Mouse (Mus musculus): ENCODE measurements around the gene Tbx3.

Tbx3 gene

DNA sequence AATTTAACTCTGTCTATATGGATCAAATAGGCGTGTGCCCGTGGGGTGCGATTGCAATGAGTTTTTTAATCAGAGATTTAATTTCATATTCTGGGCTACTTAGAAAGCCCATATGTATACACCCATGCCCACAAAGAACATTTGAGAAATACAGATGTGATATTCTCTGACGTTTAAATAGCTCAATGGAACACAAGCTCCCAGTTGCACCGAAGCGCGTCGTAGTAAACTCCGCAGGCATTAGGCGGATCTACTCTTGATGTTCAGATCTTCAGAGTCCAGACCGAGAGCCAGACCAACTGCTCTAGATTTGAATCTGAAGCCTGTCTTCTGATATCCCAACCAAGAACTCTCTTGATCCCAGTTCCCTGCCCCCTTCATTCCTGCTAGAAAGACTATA, 9.0 kb upstream of the Tbx3 start:
- DNase-seq (ENCODE audit: low read depth), result no peak

DNA sequence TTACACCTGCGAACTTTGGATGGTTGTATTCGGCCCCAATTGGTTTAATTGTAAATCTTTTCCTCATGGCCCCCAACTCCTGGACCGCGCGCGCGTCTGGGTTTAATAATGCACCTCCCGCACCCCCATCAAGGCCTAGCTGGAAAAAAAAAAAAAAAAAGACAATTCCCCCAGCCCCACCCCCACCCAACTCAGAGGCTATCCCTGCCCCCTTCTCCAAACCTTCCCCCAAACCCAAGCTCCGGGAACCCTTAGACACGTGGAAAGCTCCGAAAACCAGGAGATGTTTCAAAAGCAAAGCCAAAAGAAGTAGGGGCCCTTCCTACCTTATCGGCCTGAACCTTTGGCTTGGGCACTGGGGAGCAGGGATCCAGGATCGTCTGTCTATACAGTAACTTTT, 8.1 kb upstream of the Tbx3 start:
- DNase-seq (ENCODE audit: low read depth), result no peak

DNA sequence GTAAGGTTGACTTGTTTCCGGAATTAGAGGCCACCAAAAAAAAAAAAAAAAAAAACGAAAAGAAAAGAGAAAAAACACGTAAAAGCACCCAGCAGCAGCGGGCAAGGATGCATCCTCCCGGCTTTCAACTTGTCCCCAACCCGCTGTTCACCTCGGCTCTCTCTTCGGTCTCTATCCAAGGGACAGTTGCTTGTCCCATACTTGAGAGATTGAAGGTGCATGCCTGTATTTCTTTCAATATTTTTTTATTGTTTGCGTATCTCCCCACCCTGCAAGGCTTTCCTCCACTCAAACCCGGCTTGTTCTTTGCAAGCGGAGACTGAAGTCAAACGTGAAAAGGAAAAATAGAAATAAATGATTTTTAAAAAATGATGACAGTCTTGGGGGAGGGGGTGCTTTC, 7.7 kb upstream of the Tbx3 start:
- DNase-seq (ENCODE audit: low read depth), result no peak

DNA sequence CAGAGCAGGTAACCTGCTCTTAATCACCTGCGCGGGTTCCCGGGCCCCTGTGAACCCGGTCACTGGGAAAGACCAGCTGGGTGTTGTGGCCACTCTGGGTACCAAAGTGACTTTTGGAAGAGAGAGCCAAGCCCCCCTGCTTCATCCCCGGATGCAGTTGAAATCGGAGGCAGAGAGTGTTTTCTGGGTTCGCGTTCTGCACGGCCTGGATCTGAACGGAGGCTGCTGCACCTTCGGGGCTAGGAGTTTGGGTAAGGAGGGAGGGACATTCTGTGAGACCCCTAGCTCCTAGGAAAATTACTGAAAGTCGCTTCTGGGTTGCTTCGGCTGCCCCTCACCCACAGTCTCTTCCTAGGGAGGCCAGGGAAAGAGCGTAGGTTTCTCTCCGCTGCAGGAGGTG, 7.2 kb upstream of the Tbx3 start:
- no peak for DNase-seq (ENCODE audit: low read depth)

DNA sequence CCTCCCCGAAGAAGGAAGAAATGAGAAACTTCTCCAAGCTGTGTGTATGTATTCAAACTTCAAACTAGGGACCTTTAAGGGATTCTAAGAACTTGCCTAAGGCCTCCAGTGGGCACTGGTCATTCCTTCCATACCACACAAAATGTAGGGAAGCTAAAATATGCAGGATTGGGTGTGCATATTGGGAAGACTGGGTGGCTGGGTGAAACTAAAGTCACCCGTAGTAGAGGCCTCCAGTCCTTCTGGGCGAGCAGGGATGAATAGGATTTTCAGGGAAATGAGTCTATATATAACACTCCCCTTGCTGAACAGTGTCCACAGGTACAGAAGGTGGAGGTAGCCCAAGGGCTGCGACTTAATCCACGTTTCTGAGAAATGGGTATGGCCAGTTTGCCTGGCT, 6.7 kb upstream of the Tbx3 start:
- DNase-seq (ENCODE audit: low read depth), result no peak

DNA sequence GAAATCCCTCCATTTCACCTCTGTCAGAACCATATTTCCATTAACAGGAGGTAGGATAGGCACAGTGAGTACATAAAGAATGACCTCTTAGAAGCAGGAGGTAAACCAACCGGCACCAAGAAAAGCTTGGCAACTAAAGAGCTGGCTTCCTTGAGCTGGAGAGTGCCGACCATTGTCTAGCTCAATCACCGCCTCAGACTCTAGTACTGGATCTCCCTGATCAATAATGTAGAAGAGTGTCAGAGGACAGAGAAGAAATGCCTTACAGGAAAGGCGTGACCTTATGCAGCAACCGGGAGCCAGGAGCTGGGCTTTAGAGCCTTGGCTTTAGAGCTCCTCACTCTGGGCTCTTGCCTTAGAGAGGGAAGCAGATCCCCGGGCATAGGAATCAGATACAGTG, 4.7 kb upstream of the Tbx3 start:
- no peak for DNase-seq (ENCODE audit: low read depth)

DNA sequence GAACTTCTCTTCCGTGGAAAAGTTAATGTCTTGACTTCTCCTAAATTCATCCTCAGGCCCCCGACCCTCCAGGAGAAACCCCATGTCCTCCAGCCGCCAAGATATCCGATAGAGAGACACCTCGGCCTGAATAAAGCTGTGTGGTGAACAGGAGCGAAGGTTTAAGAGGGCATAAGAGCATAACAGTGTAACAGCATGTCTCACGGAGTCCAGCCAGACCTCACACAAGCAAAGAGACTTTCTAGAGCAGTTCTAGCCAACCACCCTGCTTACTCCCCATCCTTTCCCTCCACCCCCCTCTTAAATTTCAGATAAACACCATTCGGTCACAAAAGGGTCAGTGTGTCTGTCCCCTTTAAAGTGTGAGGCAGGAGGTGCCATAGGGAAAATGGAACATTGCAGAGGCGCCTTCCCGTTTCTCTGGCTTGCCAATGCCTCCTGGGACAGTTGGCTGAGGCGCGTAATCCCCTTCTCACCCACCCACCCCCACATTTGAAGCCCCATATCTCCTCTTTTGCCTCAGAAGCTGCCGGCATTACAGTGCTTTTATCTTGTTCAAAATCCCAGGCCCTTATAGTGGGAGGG, 3.0 kb upstream of the Tbx3 start:
- no peak for DNase-seq (ENCODE audit: low read depth)

DNA sequence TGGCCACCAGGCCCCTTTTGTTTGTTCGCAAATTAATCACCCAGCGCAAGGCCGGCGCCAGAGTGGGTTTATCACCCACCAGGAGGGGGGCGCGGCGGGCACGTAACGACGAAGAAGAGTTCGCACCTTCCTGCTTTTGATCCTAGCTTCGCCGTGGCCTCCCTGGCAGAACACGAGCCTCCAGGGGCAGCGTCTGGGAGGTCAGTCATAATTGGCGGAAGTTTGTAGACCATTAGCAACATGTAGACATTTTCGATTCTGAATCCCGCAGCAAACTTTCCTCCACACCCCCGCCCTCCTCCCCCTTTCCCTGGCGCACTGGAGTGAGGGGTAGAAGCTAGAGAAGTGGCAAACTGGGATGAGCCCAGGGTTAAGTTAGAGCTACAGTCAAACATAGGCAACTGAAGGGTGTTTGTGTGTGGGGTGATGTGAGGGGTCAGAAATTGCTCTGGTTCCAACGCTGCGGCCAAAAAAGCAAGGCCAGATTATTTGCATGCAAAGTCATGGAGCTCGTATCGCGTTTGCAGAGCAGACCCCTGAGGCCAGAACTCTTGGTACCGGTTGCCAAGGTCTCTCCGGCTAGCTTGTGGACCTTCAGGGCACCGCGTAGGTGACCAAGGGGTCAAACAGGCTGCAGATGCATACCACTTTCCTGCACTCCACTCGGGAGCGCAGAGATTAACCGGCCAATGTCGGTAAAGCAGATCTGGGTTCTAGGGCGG, 2.1 kb upstream of the Tbx3 start:
- no peak for DNase-seq (ENCODE audit: low read depth)

DNA sequence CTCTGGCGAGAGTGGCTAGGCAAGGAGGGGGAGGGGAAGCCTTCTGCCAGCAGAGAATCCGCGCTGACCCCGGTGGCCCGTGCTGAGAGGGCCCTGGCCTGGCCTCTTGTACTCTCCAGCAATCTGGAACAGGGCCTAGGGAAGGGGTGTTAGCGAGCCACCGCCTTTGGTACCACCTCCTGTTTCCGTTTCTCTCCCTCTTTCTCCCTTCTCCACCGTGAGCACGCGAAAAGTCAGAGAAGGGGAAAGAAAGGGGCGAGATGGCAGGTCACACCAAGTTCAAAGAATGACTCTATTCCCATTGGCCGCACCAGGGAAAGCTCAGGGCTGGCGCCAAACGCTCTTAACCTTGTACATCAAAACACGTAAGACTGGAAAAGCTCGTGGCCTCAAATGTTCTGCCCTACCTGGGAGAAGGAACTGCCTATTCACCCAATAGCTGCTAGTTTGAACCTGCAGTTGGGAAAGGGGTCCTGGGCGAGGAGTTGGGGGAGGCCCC, 1.5 kb upstream of the Tbx3 start:
- no peak for DNase-seq (ENCODE audit: low read depth)

DNA sequence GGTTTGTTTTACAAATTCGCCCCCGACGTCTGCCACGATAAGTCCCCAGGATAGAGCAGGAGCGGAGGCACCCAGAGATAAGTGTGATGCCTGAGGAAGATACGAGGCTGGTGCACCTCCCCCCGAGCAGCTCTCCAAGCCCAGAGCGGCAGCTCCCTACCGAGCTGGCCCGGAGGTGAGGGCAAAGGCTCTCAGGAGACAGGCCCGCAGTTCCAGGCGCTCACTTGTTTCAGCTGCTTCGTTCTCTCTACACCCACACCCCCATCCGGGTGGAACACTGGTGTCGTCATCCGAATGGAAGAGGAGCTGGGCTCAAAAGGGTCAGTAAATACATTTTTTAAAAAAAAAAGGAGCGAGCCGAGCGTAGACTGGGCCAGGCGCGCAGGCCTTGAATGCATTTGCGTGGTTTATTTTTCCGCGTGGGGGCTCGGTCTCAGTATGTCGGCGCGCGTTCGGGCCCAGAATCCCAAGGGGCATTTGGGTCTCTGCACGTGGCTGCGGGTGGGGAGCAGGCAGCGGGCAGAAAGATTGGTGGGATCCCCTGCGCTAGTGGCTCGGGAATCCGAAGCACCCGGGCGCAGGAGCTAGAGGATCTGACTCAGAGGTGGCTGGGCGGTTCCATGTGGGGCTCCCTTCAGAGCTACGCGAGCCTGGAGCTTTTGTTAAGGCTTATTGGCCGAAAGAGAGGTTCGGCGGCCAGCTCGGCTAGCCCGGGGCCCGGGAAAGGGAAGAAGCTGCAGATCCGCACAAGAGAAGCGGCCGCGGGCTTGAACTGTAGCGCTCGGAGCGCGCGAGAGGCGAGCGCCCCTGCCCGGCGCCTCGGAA, 516 bp upstream of the Tbx3 start:
- no peak for DNase-seq (ENCODE audit: low read depth)

DNA sequence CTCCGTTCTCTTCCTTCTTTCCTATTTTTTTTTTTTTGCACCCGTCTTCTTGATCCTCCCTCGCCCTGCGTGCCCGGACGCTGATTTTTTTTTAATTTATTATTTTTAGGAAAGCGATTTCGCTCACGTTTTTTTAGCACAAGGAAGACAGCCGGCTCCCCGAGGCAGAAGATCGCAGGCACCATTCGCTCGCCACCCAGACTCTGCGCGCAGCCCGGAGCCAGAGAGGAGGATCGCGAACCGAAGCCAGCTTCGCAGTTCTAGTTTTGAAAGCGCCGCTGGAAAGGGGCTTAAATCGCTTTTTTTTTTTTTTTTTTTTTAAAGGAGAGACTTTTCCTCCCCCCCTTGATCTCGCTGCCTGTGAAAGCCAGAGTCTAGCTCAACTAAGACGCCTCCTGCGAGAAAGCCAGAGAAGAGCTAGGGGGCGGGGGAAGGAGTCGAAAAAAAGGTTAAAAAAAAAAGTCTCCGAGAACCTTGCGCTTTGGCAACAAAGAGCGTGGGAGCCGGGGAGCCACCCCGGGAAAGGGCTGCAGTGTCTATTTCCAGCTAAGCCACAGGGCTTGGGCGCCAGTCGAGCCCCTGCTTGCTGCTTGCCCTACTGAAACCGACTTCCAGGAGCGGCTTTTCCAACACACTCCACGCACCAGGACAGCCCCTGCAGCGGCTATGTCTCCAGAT, 794 bp downstream of the Tbx3 start:
- DNase-seq (ENCODE audit: low read depth), result no peak

DNA sequence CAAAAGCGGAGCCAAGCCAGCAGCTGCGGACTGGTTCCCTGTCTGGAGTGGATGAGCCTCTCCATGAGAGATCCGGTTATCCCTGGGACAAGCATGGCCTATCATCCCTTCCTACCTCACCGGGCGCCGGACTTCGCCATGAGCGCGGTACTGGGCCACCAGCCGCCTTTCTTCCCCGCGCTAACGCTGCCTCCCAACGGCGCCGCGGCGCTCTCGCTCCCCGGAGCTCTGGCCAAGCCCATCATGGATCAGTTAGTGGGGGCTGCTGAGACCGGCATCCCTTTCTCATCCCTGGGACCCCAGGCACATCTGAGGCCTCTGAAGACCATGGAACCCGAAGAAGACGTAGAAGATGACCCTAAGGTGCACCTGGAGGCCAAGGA, 1.5 kb downstream of the Tbx3 start:
- no peak for DNase-seq (ENCODE audit: low read depth)

DNA sequence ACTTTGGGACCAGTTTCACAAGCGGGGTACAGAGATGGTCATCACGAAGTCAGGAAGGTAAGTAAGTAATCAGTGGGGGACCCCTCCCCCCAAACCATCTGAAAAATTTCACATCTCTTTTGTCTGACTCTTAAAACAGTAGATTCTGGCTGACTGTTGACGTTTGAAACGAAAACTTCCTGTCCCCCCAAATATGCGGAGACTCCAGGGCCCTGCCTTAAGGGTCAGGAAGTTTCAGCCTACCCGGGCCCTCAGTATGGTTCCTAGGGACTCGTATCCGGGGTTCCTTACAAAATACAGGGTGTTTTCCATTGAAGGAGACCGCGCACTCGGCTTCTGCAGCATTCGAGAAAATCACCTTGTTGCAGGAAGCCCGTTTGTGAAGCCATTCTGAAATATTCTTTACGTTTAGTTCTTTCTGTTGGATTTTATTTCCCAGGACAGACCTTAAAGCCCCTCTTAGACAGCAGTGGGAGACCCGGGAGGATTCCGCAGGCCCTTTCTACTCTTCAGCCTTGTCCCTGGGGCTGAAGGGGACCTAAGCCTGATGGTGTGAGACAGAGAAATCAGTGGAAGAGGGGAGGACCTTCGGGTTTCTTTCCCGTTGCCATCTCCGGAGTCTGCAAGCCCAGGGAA, 2.0 kb downstream of the Tbx3 start:
- DNase-seq (ENCODE audit: low read depth), result no peak

DNA sequence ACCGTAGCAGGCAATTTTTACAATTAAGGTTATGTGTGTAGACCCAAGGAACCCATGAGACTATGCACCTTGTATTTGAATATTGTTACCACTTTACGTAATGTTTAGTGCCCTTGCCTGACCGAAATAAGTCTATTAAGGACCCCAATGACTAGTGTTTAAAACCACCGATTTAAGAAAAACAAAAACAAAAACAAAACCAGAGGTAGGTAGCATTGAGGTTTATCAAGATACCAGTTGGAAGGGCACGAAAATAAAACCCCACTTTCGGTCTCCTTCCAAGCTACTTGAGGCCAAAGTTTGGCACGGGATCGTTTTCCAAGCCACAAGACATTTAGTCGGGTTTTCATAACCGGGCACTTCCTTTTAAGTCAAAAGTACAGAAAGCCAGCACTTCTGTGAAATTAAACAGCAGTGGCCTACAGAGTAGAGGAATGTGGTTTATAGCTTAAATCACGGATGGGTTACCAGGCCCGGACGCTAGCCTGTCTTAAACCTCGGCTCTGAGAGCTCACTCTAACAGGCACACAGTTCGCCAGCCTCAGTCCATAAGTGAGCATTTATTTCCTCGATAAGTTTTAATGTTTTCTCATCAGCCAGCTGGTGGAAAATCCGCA, 2.6 kb downstream of the Tbx3 start:
- no peak for DNase-seq (ENCODE audit: low read depth)

DNA sequence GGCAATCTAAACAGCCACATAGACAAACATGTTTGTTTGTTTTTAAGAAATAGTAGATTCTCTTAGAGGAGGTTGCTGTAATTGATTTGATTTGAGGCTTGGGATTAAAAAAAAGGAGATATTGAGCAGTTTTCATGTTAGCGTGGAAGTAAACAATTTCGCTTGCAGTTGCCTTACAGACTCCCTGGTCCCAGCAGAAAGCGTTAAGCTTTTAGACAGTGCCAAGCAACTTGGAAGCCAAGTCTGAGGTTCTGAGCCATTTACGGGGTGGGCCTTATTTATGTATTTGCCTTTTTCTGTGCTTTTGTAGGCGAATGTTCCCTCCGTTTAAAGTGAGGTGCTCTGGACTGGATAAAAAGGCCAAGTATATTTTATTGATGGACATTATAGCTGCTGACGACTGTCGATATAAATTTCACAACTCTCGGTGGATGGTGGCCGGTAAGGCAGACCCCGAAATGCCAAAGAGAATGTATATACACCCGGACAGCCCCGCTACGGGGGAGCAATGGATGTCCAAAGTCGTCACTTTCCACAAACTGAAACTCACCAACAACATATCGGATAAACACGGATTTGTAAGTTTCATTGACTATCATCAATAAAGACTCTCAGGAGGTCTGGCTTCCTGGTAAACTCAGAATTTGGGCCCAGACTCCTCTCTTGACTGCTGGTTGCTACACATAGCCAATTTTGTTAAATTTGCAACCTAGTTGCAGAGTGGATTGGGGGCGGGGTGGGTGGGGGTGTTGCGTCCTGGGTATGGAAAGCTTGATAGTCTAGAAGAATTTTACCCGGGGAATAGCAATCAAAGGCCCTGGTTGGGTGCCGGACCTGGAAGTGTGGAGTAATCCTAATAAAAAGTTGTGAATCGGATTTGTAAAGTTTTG, 3.5 kb downstream of the Tbx3 start:
- no peak for DNase-seq (ENCODE audit: low read depth)

DNA sequence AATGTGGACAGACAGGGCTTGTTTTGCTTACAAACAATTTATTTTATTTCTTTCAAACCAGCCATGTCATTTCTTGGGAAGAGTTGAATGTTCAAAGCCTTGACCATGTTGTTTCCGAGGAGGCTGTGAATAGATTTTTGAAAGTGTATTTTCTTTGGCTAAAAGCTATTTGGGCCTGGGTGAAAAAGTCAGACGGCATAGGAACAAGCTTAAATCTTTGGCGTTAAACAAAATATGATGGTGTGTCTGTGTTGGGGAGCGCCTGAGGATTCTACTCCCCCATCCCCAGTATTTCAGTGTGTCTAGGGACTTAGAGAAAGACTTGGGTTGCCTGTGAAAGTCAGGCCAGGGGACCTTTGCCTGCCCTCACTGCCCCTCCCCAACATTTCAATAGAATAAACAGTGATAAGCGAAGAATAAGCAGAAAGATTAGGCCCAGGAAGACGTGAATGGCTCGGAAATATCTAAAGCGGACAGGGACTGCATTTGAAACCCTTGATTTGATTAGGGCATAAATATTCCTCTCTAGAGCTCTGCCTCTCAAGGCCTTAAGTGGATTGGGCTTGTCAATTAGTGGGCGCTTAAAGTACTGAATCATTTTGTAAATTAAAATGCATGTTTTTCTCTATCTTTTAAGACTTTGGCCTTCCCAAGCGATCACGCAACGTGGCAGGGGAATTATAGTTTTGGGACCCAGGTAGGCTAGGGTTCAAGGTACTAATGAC, 4.3 kb downstream of the Tbx3 start:
- DNase-seq (ENCODE audit: low read depth), result no peak

DNA sequence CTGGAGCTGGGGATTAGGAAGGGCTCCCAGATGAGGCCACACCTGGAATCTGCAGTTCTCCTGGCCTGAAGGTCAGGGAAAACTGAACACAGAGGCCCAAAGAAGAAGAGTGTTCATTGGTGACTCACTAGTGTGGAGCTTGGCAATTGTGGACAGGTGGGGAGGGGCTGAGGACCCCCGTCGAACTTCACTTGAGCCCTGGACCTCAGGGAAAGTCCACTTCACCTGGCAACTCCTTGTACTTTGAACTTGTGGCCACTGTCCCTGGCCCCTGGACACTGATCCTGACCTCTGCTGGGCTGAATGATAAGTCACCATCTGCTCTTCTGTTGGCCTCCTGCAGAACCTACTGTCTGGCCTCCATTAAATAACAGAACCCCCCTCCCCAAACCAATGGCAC, 5.8 kb downstream of the Tbx3 start:
- no peak for DNase-seq (ENCODE audit: low read depth)

DNA sequence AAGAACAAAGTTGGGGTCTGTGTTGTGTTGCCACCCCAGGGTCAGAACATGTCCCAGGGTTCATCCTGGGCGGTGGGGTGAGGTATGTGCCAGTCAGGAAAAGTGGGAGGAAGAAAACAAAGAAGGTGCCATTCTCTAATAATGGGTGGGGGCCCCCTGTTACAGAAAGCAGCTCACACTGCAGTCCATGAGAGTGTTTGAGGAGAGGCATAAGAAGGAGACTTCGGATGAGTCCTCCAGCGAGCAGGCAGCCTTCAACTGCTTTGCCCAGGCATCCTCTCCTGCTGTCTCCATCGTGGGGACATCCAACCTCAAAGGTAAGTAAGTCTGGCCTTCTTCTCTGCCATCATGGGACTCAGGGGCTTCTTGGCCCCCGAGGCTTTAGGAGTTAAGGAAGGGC, 8.0 kb downstream of the Tbx3 start:
- no peak for DNase-seq (ENCODE audit: low read depth)

DNA sequence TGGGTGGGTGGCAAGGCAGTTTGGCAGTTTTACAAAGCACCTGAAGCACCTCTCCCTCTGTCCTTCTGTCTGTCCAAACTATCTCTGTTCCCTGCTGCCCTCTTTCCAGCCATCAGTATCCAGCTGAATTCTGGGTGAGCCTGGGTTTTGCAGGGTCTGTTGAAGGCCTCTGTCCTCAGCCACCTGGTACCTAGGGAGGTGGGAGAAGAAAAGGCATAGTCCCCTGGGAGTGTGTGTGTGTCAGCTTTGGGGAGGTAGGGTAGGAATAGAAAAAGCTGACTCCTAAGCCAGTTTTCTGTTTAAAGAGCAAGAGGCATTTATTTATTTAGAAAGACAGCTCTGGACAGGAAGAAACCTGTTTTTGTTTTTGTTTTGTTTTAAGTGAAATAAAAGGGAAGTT, 8.6 kb downstream of the Tbx3 start:
- no peak for DNase-seq (ENCODE audit: low read depth)
